Mouse (Mus musculus) lung, embryonic 14.5 days (tissue): ENCODE measurements around the gene Cep44. TPM values are rescaled to one million over a fixed set of nuclear protein-coding genes. Genes with fewer than 3 reads are reported as not detected.

ENCODE experiments used
- ATAC-seq: fragments of 200-750 bp; cut with Nextera tagmentation; 2 replicates; pipeline ENCODE4 v1.8.0; 2017; ENCODE audit warnings: mild to moderate bottlenecking, moderate TSS enrichment, moderate library complexity; ENCODE audit not compliant: insufficient read depth
- DNase-seq: peaks from one replicate; pipeline ENCODE4 v3.0.0-alpha.2; 2015
- H3K27ac ChIP-seq: fragments of 300-500 bp; sonication (generic); 2 replicates; pipeline ENCODE4 v1.5.1; 2014; ENCODE audit warnings: low read depth, mild to moderate bottlenecking, moderate library complexity
- H3K27me3 ChIP-seq: fragments of 300-500 bp; sonication (generic); 2 replicates; pipeline ENCODE4 v1.6.1; 2014; ENCODE audit warnings: low read length, control low read depth; ENCODE audit not compliant: insufficient read depth
- H3K36me3 ChIP-seq: fragments of 300-500 bp; sonication (generic); 2 replicates; pipeline ENCODE4 v1.6.1; 2014; ENCODE audit warnings: control low read depth; ENCODE audit not compliant: insufficient read depth
- H3K4me1 ChIP-seq: fragments of 300-500 bp; sonication (generic); 2 replicates; pipeline ENCODE4 v1.6.1; 2014; ENCODE audit warnings: antibody characterized with exemption, control low read depth; ENCODE audit not compliant: insufficient read depth
- H3K4me2 ChIP-seq: fragments of 300-500 bp; sonication (generic); 2 replicates; pipeline ENCODE4 v1.6.1; 2014; ENCODE audit warnings: mild to moderate bottlenecking
- H3K4me3 ChIP-seq: fragments of 300-500 bp; sonication (generic); 2 replicates; pipeline ENCODE4 v1.5.1; 2014; ENCODE audit warnings: low read depth, low read length
- H3K9ac ChIP-seq: fragments of 300-500 bp; sonication (generic); 2 replicates; pipeline ENCODE4 v1.6.1; 2014
- H3K9me3 ChIP-seq: fragments of 300-500 bp; sonication (generic); 2 replicates; pipeline ENCODE4 v1.6.1; 2016; ENCODE audit warnings: low read depth, low read length, control low read depth
- CTCF ChIP-seq: IDR thresholded peaks from 2 replicates; pipeline ENCODE4 v1.5.1; 2016; ENCODE audit warnings: antibody characterized with exemption, low read depth
- WGBS: fragments of 180-500 bp; shearing (Covaris S2); extraction: QIAGEN DNeasy Blood & Tissue Kit; methylation state at CpG from one replicate; pipeline ENCODE4 v1.1.7; 2014; 5-methylcytosine and 5-hydroxymethylcytosine counted together
- microRNA-seq: library from miRNA; unstranded; fragments of <30 nt; microRNA quantifications from one replicate; pipeline ENCODE4, GENCODE M21; 2016; ENCODE audit warnings: borderline number of aligned reads
- polyA plus RNA-seq: library from polyadenylated mRNA; unstranded; fragments of >200 nt; fragmentation: Nextera tagmentation; extraction: Ambion mirVana; gene quantifications from 2 replicates; pipeline ENCODE4 v1.2.1, GENCODE M21; 2014

Gene Cep44
- polyA plus RNA-seq, 1 experiment from 2014 or later = 32.4 TPM

DNA sequence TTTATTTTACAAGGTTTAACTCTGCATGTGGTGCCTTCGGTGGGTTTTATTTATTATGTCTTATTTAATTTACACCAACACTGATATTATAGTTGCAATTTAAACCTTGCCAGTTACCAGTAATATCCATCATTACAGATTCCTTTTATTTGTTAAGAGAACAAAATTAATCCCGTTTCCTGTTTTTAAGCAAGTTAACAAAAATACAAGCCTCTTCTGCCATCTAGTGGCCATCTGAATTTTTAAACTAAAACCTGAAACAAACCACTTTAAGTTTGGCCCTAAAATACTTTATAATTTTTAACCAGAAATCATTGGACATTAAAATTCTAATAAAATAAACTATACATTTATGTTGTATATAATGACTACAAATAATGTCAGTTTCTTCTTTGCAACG lies 64.8 kb downstream of the Cep44 start:
- H3K27me3 ChIP-seq = no peaks in the 10 kb centered on the region
- no peak overlapping the region for H3K4me2 ChIP-seq
- WGBS = 21% methylated on average over 3 of the region's 3 CpGs
- H3K4me3 ChIP-seq = no peak overlapping the region
- H3K9me3 ChIP-seq = no peaks in the 10 kb centered on the region
- DNase-seq = peak; percentile 87
- H3K4me1 ChIP-seq = no peaks in the 10 kb centered on the region
- no peak for ATAC-seq
- peak; percentile 57 for TF ChIP-seq CTCF
- H3K9ac ChIP-seq = no peak overlapping the region
- no peak overlapping the region for H3K27ac ChIP-seq
- H3K36me3 ChIP-seq = no peaks in the 10 kb centered on the region

Small RNA genes lying within 50 kb of the gene (microRNA-seq; reads per million reads assigned to microRNA genes)
- gene Gm25992 = not detected

Other genes with a start within 250 kb of the Cep44 start
- 30.0 and 33.4 TPM in 2 replicates for gene Fbxo8, start within 50 bp of the Cep44 start, polyA plus RNA-seq